Mouse (Mus musculus) myocyte (in vitro differentiated cells): ENCODE measurements around the gene Ms4a7.
"Not testable (repeated sequence)": the region's sequence is repeated elsewhere in the genome, so short reads cannot be mapped to it uniquely, and the experiment has no call there.

Source experiments
- CEBPB ChIP-seq: IDR thresholded peaks from 2 replicates; pipeline ENCODE4 v1.6.1; 2011; ENCODE audit warnings: mild to moderate bottlenecking, moderate library complexity; ENCODE audit not compliant: poor library complexity, insufficient read depth, severe bottlenecking
- E2F4 ChIP-seq: IDR thresholded peaks from one replicate; pipeline ENCODE4 v1.6.1; 2011; ENCODE audit warnings: mild to moderate bottlenecking, control low read depth, moderate library complexity; ENCODE audit not compliant: insufficient read depth
- MAX ChIP-seq: IDR thresholded peaks from one replicate; pipeline ENCODE4 v1.6.1; 2011; ENCODE audit warnings: low read depth, mild to moderate bottlenecking, control low read depth
- MYOD1 ChIP-seq, 3 experiments: IDR thresholded peaks; one replicate each; pipeline ENCODE4 v1.6.1; 2011; ENCODE audit warnings: control low read depth in 2 of 3, low read depth in 2 of 3, mild to moderate bottlenecking in 2 of 3, moderate library complexity in 1 of 3; ENCODE audit not compliant: insufficient read length in 2 of 3, control insufficient read depth in 1 of 3
- MYOG ChIP-seq, 3 experiments: IDR thresholded peaks; one replicate each; pipeline ENCODE4 v1.6.1; 2011; ENCODE audit warnings: control low read depth in 2 of 3, low read depth in 2 of 3, mild to moderate bottlenecking in 2 of 3; ENCODE audit not compliant: insufficient read length in 2 of 3, control insufficient read depth in 1 of 3, insufficient read depth in 1 of 3
- POLR2A ChIP-seq: IDR thresholded peaks from one replicate; pipeline ENCODE4 v1.6.1; 2011; ENCODE audit warnings: low read depth, mild to moderate bottlenecking, control low read depth, moderate library complexity; ENCODE audit not compliant: insufficient read length
- POLR2AphosphoS2 ChIP-seq: IDR thresholded peaks from one replicate; pipeline ENCODE4 v1.6.1; 2011; ENCODE audit warnings: low read depth, control low read depth; ENCODE audit not compliant: insufficient read length
- REST ChIP-seq: IDR thresholded peaks from one replicate; pipeline ENCODE4 v1.6.1; 2011; ENCODE audit warnings: mild to moderate bottlenecking, control low read depth, moderate library complexity; ENCODE audit not compliant: insufficient read depth, insufficient read length
- SRF ChIP-seq: IDR thresholded peaks from one replicate; pipeline ENCODE4 v1.6.1; 2011; ENCODE audit warnings: low read depth; ENCODE audit not compliant: control insufficient read depth, insufficient read length
- TCF12 ChIP-seq: IDR thresholded peaks from one replicate; pipeline ENCODE4 v1.6.1; 2011; ENCODE audit warnings: mild to moderate bottlenecking, control low read depth; ENCODE audit not compliant: poor library complexity, insufficient read depth, severe bottlenecking
- TCF3 ChIP-seq: IDR thresholded peaks from one replicate; pipeline ENCODE4 v1.6.1; 2011; ENCODE audit warnings: low read depth, control low read depth; ENCODE audit not compliant: insufficient read length
- USF1 ChIP-seq: IDR thresholded peaks from one replicate; pipeline ENCODE4 v1.6.1; 2011; ENCODE audit warnings: low read depth, mild to moderate bottlenecking, control low read depth, moderate library complexity

GRCm38 (mm10) chr19:11293616-11294015 lies 42.3 kb downstream of the Ms4a7 start:
- not testable (repeated sequence) for TF ChIP-seq POLR2A; E2F4; SRF; MAX; REST; POLR2AphosphoS2; TCF12; MYOG (IDR thresholded peaks at IDR 0.05; ENCODE audit: control insufficient read depth in 1 of 3, insufficient read depth in 1 of 3, insufficient read length in 2 of 3, low read depth in 2 of 3); CEBPB; USF1; MYOD1 (IDR thresholded peaks at IDR 0.05; ENCODE audit: control insufficient read depth in 1 of 3, insufficient read length in 2 of 3, low read depth in 2 of 3); TCF3
